Mouse (Mus musculus): ENCODE measurements around the gene Atp5k. TPM values are rescaled to one million over a fixed set of nuclear protein-coding genes. Genes with fewer than 3 reads are reported as not detected.

Atp5k gene
- polyA plus RNA-seq, 1 experiment from 2014 or later, result 430 TPM

GRCm38 (mm10) chr5:108414711-108415110 lies 19.5 kb downstream of the Atp5k start:
- WGBS, result 76% methylated on average over 2 of the region's 2 CpGs

GRCm38 (mm10) chr5:108406977-108407376 lies 27.3 kb downstream of the Atp5k start:
- Histone ChIP-seq H3K4me3 (replicated peaks) (no peak overlapping the region), H3K4me2 (no peak overlapping the region), H3K9ac (no peak overlapping the region), H3K4me1 (no peaks in the 10 kb centered on the region), H3K27ac (no peak overlapping the region), H3K36me3 (replicated peaks) (no peaks in the 10 kb centered on the region), H3K9me3 (no peaks in the 10 kb centered on the region), H3K27me3 (no peaks in the 10 kb centered on the region)
- 82% methylated on average over 2 of the region's 2 CpGs for WGBS
- no peak for ATAC-seq (ENCODE audit: low FRiP score)

More at GRCm38 (mm10) chr5:108414711-108415110, 19.5 kb downstream of the Atp5k start:
- Histone ChIP-seq H3K27me3 (no peaks in the 10 kb centered on the region), H3K27ac (no peak overlapping the region), H3K9ac (no peak overlapping the region), H3K36me3 (replicated peaks) (no peaks in the 10 kb centered on the region), H3K4me3 (replicated peaks) (no peak overlapping the region), H3K4me1 (no peaks in the 10 kb centered on the region), H3K9me3 (no peaks in the 10 kb centered on the region), H3K4me2 (no peak overlapping the region)
- ATAC-seq (ENCODE audit: low FRiP score), result no peak

- Histone ChIP-seq H3K4me3 (replicated peaks) (no peak overlapping the region), H3K4me1 (no peaks in the 10 kb centered on the region), H3K9ac (no peak overlapping the region), H3K36me3 (replicated peaks) (no peaks in the 10 kb centered on the region), H3K27me3 (no peaks in the 10 kb centered on the region), H3K27ac (no peak overlapping the region), H3K9me3 (no peaks in the 10 kb centered on the region), H3K4me2 (no peak overlapping the region)
- 75% methylated on average over 1 of the region's 1 CpGs for WGBS
- ATAC-seq (ENCODE audit: low FRiP score), result no peak
These were observed 28.8 kb downstream of the Atp5k start for GRCm38 (mm10) chr5:108405460-108405859.

GRCm38 (mm10) chr5:108403453-108403852 lies 30.8 kb downstream of the Atp5k start:
- no peak for ATAC-seq (ENCODE audit: low FRiP score)
- Histone ChIP-seq H3K27me3 (no peaks in the 10 kb centered on the region), H3K4me2 (no peak overlapping the region), H3K27ac (no peak overlapping the region), H3K9me3 (no peaks in the 10 kb centered on the region), H3K4me1 (no peaks in the 10 kb centered on the region), H3K36me3 (replicated peaks) (no peaks in the 10 kb centered on the region), H3K9ac (no peak overlapping the region), H3K4me3 (replicated peaks) (no peak overlapping the region)
- 81% methylated on average over 4 of the region's 4 CpGs for WGBS

- H3K9ac ChIP-seq, result no peak overlapping the region
- H3K9me3 ChIP-seq, result no peaks in the 10 kb centered on the region
- ATAC-seq (ENCODE audit: low FRiP score), result no peak
- no peaks in the 10 kb centered on the region for H3K4me1 ChIP-seq
- H3K36me3 ChIP-seq (replicated peaks), result no peaks in the 10 kb centered on the region
- WGBS, result 75% methylated on average over 3 of the region's 3 CpGs
- no peaks in the 10 kb centered on the region for H3K27me3 ChIP-seq
- no peak overlapping the region for H3K27ac ChIP-seq
- H3K4me2 ChIP-seq, result no peak overlapping the region
- H3K4me3 ChIP-seq (replicated peaks), result no peak overlapping the region
These were observed 44.5 kb downstream of the Atp5k start for GRCm38 (mm10) chr5:108389744-108390143.

GRCm38 (mm10) chr5:108388201-108388600 lies 46.0 kb downstream of the Atp5k start, which contains the start of gene Pde6b:
Gene Pde6b, plus strand, starts transcription at chr5:108388391.
- no peaks in the 10 kb centered on the region for H3K27me3 ChIP-seq
- no peak within 1 kb of the TSS for H3K9ac ChIP-seq
- no peak within 1 kb of the TSS for H3K27ac ChIP-seq
- no peak for ATAC-seq (ENCODE audit: low FRiP score)
- no peaks in the 10 kb centered on the region for H3K9me3 ChIP-seq
- no peaks in the 10 kb centered on the region for H3K4me1 ChIP-seq
- H3K4me3 ChIP-seq (replicated peaks), result no peak within 1 kb of the TSS
- no peak within 1 kb of the TSS for H3K4me2 ChIP-seq
- WGBS, result 79% methylated on average over 7 of the region's 7 CpGs
- no peaks in the 10 kb centered on the region for H3K36me3 ChIP-seq (replicated peaks)

- no peaks in the 10 kb centered on the region for H3K36me3 ChIP-seq (replicated peaks)
- no peak overlapping the region for H3K4me2 ChIP-seq
- H3K27me3 ChIP-seq, result no peaks in the 10 kb centered on the region
- no peak for ATAC-seq (ENCODE audit: low FRiP score)
- H3K27ac ChIP-seq, result no peak overlapping the region
- H3K9ac ChIP-seq, result no peak overlapping the region
- H3K4me3 ChIP-seq (replicated peaks), result no peak overlapping the region
- no peaks in the 10 kb centered on the region for H3K4me1 ChIP-seq
- no peaks in the 10 kb centered on the region for H3K9me3 ChIP-seq
- 81% methylated on average over 4 of the region's 4 CpGs for WGBS
These were observed 47.8 kb downstream of the Atp5k start for GRCm38 (mm10) chr5:108386449-108386848.

GRCm38 (mm10) chr5:108385632-108386031 lies 48.6 kb downstream of the Atp5k start:
- Histone ChIP-seq H3K27me3 (no peaks in the 10 kb centered on the region), H3K9me3 (no peaks in the 10 kb centered on the region), H3K9ac (no peak overlapping the region), H3K4me1 (no peaks in the 10 kb centered on the region), H3K27ac (no peak overlapping the region), H3K4me3 (replicated peaks) (no peak overlapping the region), H3K4me2 (no peak overlapping the region), H3K36me3 (replicated peaks) (no peaks in the 10 kb centered on the region)
- WGBS, result 89% methylated on average over 2 of the region's 2 CpGs
- ATAC-seq (ENCODE audit: low FRiP score), result no peak

Other genes with a start within 250 kb of the Atp5k start
- gene Dr1, start 165.6 kb downstream of the Atp5k start, polyA plus RNA-seq (2016; fragmentation: Nextera tagmentation; extraction: Ambion mirVana), result 54.1 and 54.3 TPM in 2 replicates
- gene Pigg, start 121.8 kb downstream of the Atp5k start, polyA plus RNA-seq (2016; fragmentation: Nextera tagmentation; extraction: Ambion mirVana), result 7.3 and 8.3 TPM in 2 replicates
- gene Gm42517, start 66.5 kb downstream of the Atp5k start, polyA plus RNA-seq (2016; fragmentation: Nextera tagmentation; extraction: Ambion mirVana), result 0.10 TPM in 1 of 2 replicates, not detected in the other
- gene Pde6b, start 46.1 kb downstream of the Atp5k start, polyA plus RNA-seq (2016; fragmentation: Nextera tagmentation; extraction: Ambion mirVana), result 0.17 TPM in 1 of 2 replicates, not detected in the other
- 0.10 TPM in 1 of 2 replicates, not detected in the other for gene Mfsd7a, start 14.4 kb upstream of the Atp5k start, polyA plus RNA-seq (2016; fragmentation: Nextera tagmentation; extraction: Ambion mirVana)
- 36.2 and 36.8 TPM in 2 replicates for gene Pcgf3, start 26.8 kb upstream of the Atp5k start, polyA plus RNA-seq (2016; fragmentation: Nextera tagmentation; extraction: Ambion mirVana)
- gene Cplx1, start 115.6 kb upstream of the Atp5k start, polyA plus RNA-seq (2016; fragmentation: Nextera tagmentation; extraction: Ambion mirVana), result 12.3 and 12.5 TPM in 2 replicates
- gene Gak, start 195.3 kb upstream of the Atp5k start, polyA plus RNA-seq (2016; fragmentation: Nextera tagmentation; extraction: Ambion mirVana), result 57.7 and 61.0 TPM in 2 replicates
- gene Tmem175, start 195.3 kb upstream of the Atp5k start, polyA plus RNA-seq (2016; fragmentation: Nextera tagmentation; extraction: Ambion mirVana), result 19.6 and 20.0 TPM in 2 replicates
- gene Idua, start 225.9 kb upstream of the Atp5k start, polyA plus RNA-seq (2016; fragmentation: Nextera tagmentation; extraction: Ambion mirVana), result 9.5 and 9.6 TPM in 2 replicates
- 19.7 and 20.7 TPM in 2 replicates for gene Dgkq, start 235.2 kb upstream of the Atp5k start, polyA plus RNA-seq (2016; fragmentation: Nextera tagmentation; extraction: Ambion mirVana)
- 1.2 TPM in 2 replicates for gene Slc26a1, start 241.1 kb upstream of the Atp5k start, polyA plus RNA-seq (2016; fragmentation: Nextera tagmentation; extraction: Ambion mirVana)